Mouse (Mus musculus) embryo, embryonic 11.5 days (tissue): Measurements from ENCODE around the gene Wfdc21.

Experiments used
- DNase-seq: peaks from one replicate; pipeline ENCODE4 v3.0.0-alpha.2; 2012; ENCODE audit warnings: low read depth, low spot score

Gene Wfdc21

GRCm38 (mm10) chr11:83746681-83747080, at the start of gene Wfdc21:
TSS of gene Wfdc21 (plus strand) at chr11:83746940.
- no peak for DNase-seq

GRCm38 (mm10) chr11:83703705-83704104, 43.0 kb upstream of the Wfdc21 start, which contains the start of gene Wfdc17:
TSS of gene Wfdc17 (plus strand) at chr11:83703991.
- no peak for DNase-seq

DNA sequence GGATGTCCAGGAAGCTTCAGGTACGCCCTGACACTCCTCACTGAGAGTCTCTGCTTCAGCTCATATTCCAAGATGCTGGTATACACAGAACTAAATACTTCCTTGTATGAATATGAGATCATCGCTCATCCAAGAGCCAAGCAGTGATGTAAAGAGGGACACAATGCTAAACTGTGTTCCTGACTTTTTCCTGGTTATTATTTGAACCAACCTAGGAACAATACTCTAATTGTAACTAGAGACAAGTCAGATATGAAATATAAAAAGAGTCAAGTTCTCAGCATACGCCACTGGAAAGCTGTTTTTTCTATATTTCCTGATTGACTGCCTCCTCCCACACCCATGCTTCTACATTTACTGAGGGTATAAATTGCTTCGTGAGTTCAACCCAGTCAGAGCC, 38.0 kb upstream of the Wfdc21 start, which contains the start of gene Wfdc18:
Gene Wfdc18 (plus strand): TSS at position 301 of the 400 bp plus-strand sequence.
- no peak for DNase-seq

- no peak for DNase-seq
Observed at GRCm38 (mm10) chr11:83709683-83710082, 37.1 kb upstream of the Wfdc21 start.

- no peak for DNase-seq
Observed at GRCm38 (mm10) chr11:83712671-83713070, 34.1 kb upstream of the Wfdc21 start.

DNA sequence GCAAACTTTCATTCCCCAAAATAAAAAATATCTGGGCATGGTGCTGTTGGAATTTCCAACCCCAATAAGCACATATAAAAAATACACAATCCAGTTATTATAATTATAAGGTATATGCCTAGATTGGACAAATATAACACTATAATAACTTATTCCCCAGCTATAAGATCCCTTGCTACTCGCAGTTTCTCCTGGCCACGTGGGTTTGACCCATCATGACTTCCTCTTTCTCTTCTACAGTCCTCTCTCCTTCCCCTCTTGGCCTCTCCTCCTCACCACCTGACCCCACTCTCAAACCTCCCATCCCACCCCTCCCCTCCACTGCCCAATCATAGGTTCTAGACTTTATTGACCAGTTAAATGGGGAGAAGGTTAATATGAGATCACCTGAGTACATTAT, 32.8 kb upstream of the Wfdc21 start:
- DNase-seq, result no peak

- DNase-seq, result no peak
Observed at GRCm38 (mm10) chr11:83717042-83717665, 29.6 kb upstream of the Wfdc21 start.

DNA sequence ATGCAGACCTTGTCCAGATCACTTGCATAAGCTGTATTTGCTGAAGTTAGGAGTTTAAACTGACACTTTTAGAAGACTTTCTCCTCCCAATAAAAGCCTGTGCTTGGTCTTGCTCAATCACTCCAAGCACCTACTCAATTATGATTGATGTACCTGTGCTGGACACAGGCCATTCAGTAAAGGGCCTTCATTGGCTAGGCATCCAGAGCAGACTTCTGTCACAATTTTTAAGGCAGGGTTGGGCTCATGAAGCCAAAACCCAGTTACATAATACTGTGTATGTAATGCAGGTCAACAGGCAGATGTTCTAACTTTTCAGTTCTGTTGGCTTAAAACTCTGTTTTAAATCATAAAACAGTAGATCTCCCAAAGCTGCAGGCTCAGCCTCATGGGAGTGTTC, 26.0 kb upstream of the Wfdc21 start:
- DNase-seq, result no peak

GRCm38 (mm10) chr11:83728757-83729432, 17.8 kb upstream of the Wfdc21 start:
- DNase-seq, result no peak

DNA sequence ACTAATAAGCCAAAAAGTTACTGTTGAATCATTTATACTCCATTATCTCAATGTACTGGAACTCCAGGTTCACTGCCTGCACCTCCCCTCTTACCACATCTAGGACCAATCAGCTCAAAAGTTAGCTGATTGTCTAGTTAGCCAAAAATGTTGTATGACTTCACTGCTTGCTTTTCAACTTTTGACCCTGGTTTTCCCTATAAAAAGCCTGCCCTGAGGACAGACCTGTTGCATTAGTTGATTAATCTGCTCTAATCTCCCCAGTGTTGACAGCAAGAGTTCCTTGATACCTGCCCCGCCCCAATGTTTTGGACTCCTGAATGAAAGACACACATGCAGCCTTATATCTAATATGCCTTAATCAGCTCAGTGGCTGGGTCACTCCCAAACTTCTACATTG, 15.6 kb upstream of the Wfdc21 start:
- DNase-seq, result no peak

GRCm38 (mm10) chr11:83733071-83733640, 13.6 kb upstream of the Wfdc21 start:
- no peak for DNase-seq

GRCm38 (mm10) chr11:83734215-83734614, 12.5 kb upstream of the Wfdc21 start:
- no peak for DNase-seq

DNA sequence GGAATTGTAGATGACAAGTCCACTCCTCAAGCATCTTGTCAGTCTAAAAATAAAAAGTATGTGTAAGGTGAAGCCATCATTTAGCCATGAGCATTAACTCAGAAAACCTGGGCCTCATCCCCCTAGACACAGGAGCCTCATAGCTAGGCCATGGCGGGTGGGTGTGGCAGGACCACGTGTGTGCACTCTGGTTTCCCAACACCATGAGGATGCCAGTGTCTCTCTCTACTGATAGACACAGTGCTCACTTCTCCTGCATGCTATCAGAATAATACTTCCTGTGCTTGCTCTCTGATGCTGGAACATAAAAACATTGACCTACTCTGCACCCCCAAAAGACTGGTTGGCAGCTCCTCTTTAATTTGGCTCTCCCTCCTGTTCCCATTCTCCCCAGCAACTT, 10.9 kb upstream of the Wfdc21 start:
- DNase-seq, result no peak

DNA sequence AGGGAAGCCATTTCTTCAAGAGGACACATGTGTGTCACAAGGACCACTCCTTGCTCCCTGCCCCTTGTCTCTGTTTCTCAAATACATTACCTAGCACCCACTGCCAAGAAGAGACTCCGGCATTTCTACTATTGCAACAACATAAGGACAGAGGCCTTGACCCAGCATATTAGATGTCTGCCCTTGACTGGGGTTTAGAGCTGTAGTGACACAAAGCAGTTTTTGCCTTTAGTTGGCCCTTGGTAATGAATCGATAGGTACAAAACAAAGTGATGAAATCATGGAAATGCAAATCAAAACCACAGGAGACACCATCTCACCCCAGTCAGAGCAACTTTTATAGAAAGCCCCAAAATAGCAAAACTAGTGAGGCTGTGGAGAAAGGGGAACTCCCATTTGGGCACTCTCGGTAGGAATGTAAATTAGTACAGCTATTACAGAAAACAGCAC, 9.6 kb upstream of the Wfdc21 start:
- no peak for DNase-seq

DNA sequence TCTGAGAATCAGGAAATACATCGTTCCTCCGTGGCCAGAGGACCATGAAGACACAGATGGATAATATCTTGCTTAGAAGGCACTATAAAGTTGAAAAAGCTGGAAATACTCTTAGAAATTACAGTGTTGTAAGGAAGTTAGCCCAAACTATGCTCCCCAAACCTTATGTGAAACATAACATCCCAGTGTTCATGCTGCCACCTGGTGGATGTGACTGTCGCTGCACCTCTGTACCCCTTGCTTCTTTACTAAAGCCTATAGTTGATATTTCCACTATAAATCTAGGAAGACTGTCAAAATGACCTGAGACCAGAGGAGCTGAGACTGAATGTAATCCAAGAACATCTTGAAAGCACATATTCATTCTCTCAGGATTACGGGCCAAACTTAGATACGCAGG, 7.5 kb upstream of the Wfdc21 start:
- DNase-seq, result peak; percentile 54

- no peak for DNase-seq
Observed at GRCm38 (mm10) chr11:83740443-83740991, 6.2 kb upstream of the Wfdc21 start.

- no peak for DNase-seq
Observed at GRCm38 (mm10) chr11:83741841-83742240, 4.9 kb upstream of the Wfdc21 start.

- DNase-seq, result no peak
Observed at GRCm38 (mm10) chr11:83742731-83743355, 3.9 kb upstream of the Wfdc21 start.

- no peak for DNase-seq
Observed at GRCm38 (mm10) chr11:83743525-83743924, 3.2 kb upstream of the Wfdc21 start.

DNA sequence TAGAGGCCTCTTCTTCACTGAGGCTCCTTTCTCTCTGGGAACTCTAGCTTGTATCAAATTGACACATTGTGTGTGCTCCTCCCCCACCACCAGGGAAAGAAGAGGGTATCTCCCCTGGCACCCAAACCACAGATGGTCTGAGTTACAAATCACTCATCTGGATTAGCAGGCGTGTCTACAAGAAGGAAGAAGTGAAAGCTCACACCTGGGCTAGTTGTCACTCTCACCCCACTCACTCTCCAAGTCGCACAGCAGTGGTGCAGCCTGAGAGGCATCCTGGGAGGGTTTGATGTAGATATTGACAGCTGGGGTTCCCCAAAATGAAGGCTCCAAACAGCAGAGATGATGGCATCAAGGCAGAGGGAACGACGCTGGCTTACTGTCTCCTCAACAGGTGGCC, 588 bp upstream of the Wfdc21 start:
- DNase-seq, result no peak

DNA sequence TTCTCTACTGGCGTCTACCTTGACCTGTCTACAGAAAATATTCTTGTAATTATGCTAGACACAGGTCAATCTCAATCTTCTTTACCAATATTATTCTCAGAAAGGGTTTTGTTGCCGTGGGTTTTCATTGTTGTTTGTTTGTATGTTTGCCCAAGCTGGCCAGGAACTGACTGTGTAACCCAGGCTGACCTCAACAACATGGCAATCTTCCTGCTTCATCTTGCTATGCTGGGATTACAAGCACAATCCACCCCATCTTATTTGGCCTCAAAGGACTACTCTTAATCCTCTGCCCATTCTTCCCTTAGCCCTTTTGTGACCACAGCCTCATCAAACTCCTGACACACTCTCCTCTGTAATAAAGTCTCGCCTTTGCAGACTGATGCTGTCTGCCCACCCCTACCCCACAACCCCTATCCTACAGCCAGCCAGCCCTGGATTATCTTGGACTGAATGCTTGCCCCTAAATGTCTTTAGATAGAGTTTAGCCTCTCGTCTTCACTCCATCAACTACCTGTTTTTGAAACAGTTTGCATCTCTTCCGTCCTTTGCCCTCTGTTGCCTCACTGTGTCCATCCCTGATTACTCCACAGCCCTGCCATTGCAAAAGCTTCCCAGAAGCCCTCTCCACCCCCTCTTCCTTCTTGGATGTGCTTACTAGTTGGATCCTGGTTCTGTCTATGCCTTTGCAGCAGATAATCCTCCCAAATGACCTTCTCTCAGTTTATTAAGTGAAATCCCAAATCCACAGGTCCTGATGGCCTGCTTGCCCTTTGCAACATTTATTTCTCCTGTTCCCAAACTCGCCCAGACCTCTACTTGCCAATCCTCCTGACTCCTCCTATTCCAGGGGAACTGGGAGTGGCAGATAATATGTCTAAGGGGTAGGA, 881 bp downstream of the Wfdc21 start:
- no peak for DNase-seq
